In the genomic region with DNA sequence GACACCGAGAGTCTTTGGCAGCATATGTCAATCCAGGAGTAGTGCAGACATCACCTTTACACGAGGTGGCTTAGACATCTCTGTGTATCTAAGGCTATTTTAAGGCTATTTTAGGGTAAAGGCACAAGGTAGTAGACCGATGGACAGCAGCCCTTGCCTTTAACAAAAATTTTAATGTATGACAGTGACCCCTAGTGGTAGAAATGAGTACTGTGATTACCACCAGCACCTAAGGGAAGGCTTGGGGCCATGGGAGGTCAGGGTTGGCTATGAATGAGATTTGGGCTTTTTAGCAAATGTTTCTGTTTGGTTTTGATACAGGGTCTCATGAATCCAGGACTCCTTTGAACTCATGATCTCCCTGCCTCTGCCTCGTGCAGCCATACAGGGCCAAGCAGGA, we compare ENCODE assay signal across 8 mouse cellular contexts. TPM values are rescaled to one million over a fixed set of nuclear protein-coding genes. Genes with fewer than 3 reads are reported as not detected.
A peak's percentile ranks its signal among the peaks of the same experiment; 100 is the strongest.
DNase-seq lines count a peak whose midpoint lies in the region; ATAC-seq and TF ChIP-seq lines count a peak whose summit lies in the region.

No protein-coding gene starts in this region.

- no peaks in the 10 kb centered on the region for H3K27me3 ChIP-seq in forebrain, embryonic 13.5 days
- H3K27me3 ChIP-seq in intestine, postnatal 0 days (replicated peaks; ENCODE audit: control insufficient read depth, insufficient read depth, low read length), result no peaks in the 10 kb centered on the region

- DNase-seq in adrenal gland, adult 2 months, result peak; percentile 28
- no peak for DNase-seq in adrenal gland, postnatal 4 days (ENCODE audit: low spot score in 2 of 2)
- peak; percentile 85 for DNase-seq in 416B (ENCODE audit: low read depth)
- peak; percentile 73 for DNase-seq in c-Kit-negative CD71-positive TER-119-positive erythroid progenitor cells, embryonic 14.5 days (ENCODE audit: low read depth, low spot score)
- DNase-seq in lung, postnatal 10 days, result peak; percentile 79
- DNase-seq in skeletal muscle tissue, adult 2 months (ENCODE audit: low read depth, low spot score), result peak; percentile 53

- ATAC-seq in forebrain, embryonic 13.5 days, result peak; percentile 55
- ATAC-seq in intestine, postnatal 0 days, result no peak

- no peak overlapping the region for H3K4me3 ChIP-seq in forebrain, embryonic 13.5 days
- no peak overlapping the region for H3K4me3 ChIP-seq in intestine, postnatal 0 days (ENCODE audit: low read depth, low read length)

- H3K27ac ChIP-seq in forebrain, embryonic 13.5 days, result no peak overlapping the region
- H3K27ac ChIP-seq in intestine, postnatal 0 days (ENCODE audit: low read depth, low read length), result no peak overlapping the region

- H3K4me2 ChIP-seq in forebrain, embryonic 13.5 days, result no peak overlapping the region
- H3K4me2 ChIP-seq in intestine, postnatal 0 days (replicated peaks; ENCODE audit: low read depth), result no peak overlapping the region

- peaks cover 59% of the 10 kb centered on the region for H3K36me3 ChIP-seq in forebrain, embryonic 13.5 days (ENCODE audit: poor library complexity, severe bottlenecking)
- H3K36me3 ChIP-seq in intestine, postnatal 0 days (ENCODE audit: control insufficient read depth, insufficient read depth), result no peaks in the 10 kb centered on the region

- WGBS in forebrain, embryonic 13.5 days, result 24% methylated on average over 4 of the region's 4 CpGs
- WGBS in intestine, postnatal 0 days, result 19% methylated on average over 4 of the region's 4 CpGs

- H3K9ac ChIP-seq in forebrain, embryonic 13.5 days, result no peak overlapping the region
- H3K9ac ChIP-seq in intestine, postnatal 0 days (ENCODE audit: low read depth, low read length), result no peak overlapping the region

- no peaks in the 10 kb centered on the region for H3K9me3 ChIP-seq in forebrain, embryonic 13.5 days (replicated peaks)
- H3K9me3 ChIP-seq in intestine, postnatal 0 days (ENCODE audit: control insufficient read depth), result no peaks in the 10 kb centered on the region

- TF ChIP-seq CTCF in intestine, postnatal 0 days (IDR thresholded peaks at IDR 0.05; ENCODE audit: low read depth), result peak; percentile 83

- H3K4me1 ChIP-seq in forebrain, embryonic 13.5 days, result no peaks in the 10 kb centered on the region
- no peaks in the 10 kb centered on the region for H3K4me1 ChIP-seq in intestine, postnatal 0 days (replicated peaks; ENCODE audit: control insufficient read depth, insufficient read depth, low read length)

RNA-seq across cellular contexts. Expression of gene Pip4k2c, which starts 17.5 kb away (rescaled TPM):
- 10 to 100 TPM; 41.6 to 47.8 TPM for total RNA-seq in adrenal gland, adult 2 months (2021)
- polyA plus RNA-seq in adrenal gland, adult 2 months (2012; rRNA removed), result 21.7 and 22.5 TPM in 2 replicates
- 10 to 100 TPM; 37.5 to 39.8 TPM for total RNA-seq in adrenal gland, postnatal 4 days (2021)
- 18.8 and 19.5 TPM in 2 replicates for polyA plus RNA-seq in forebrain, embryonic 13.5 days (2015; fragmentation: Nextera tagmentation; extraction: Ambion mirVana)
- polyA plus RNA-seq in intestine, postnatal 0 days (2015; fragmentation: Nextera tagmentation; extraction: Ambion mirVana), result 43.0 and 47.0 TPM in 2 replicates

RNA-seq across cellular contexts. Expression of gene Dtx3, which starts 33.4 kb away (rescaled TPM):
- 10 to 100 TPM; 53.6 to 75.7 TPM for total RNA-seq in adrenal gland, adult 2 months (2021)
- polyA plus RNA-seq in adrenal gland, adult 2 months (2012; rRNA removed), result 203 and 219 TPM in 2 replicates
- 100 to 1,000 TPM; 111 to 126 TPM for total RNA-seq in adrenal gland, postnatal 4 days (2021)
- 150 and 155 TPM in 2 replicates for polyA plus RNA-seq in forebrain, embryonic 13.5 days (2015; fragmentation: Nextera tagmentation; extraction: Ambion mirVana)
- 22.2 and 24.6 TPM in 2 replicates for polyA plus RNA-seq in intestine, postnatal 0 days (2015; fragmentation: Nextera tagmentation; extraction: Ambion mirVana)

RNA-seq across cellular contexts. Expression of gene Kif5a, which starts 34.3 kb away (rescaled TPM):
- total RNA-seq in adrenal gland, adult 2 months (2021), result 1 to 10 TPM; 6.2 to 7.8 TPM
- polyA plus RNA-seq in adrenal gland, adult 2 months (2012; rRNA removed), result 28.9 and 30.1 TPM in 2 replicates
- total RNA-seq in adrenal gland, postnatal 4 days (2021), result 10 to 100 TPM; 23.5 to 28.4 TPM
- polyA plus RNA-seq in forebrain, embryonic 13.5 days (2015; fragmentation: Nextera tagmentation; extraction: Ambion mirVana), result 45.4 and 47.6 TPM in 2 replicates
- 2.7 and 3.7 TPM in 2 replicates for polyA plus RNA-seq in intestine, postnatal 0 days (2015; fragmentation: Nextera tagmentation; extraction: Ambion mirVana)

RNA-seq across cellular contexts. Expression of gene Dctn2, which starts 37.3 kb away (rescaled TPM):
- total RNA-seq in adrenal gland, adult 2 months (2021), result 100 to 1,000 TPM; 149 to 168 TPM
- 205 and 234 TPM in 2 replicates for polyA plus RNA-seq in adrenal gland, adult 2 months (2012; rRNA removed)
- total RNA-seq in adrenal gland, postnatal 4 days (2021), result 100 to 1,000 TPM; 191 to 198 TPM
- 262 and 282 TPM in 2 replicates for polyA plus RNA-seq in forebrain, embryonic 13.5 days (2015; fragmentation: Nextera tagmentation; extraction: Ambion mirVana)
- polyA plus RNA-seq in intestine, postnatal 0 days (2015; fragmentation: Nextera tagmentation; extraction: Ambion mirVana), result 143 and 147 TPM in 2 replicates

RNA-seq across cellular contexts. Expression of gene Arhgef25, which starts 39.0 kb away (rescaled TPM):
- 10 to 100 TPM; 16.0 to 25.8 TPM for total RNA-seq in adrenal gland, adult 2 months (2021)
- 41.3 and 44.9 TPM in 2 replicates for polyA plus RNA-seq in adrenal gland, adult 2 months (2012; rRNA removed)
- total RNA-seq in adrenal gland, postnatal 4 days (2021), result 10 to 100 TPM; 34.7 to 45.3 TPM
- 24.3 and 25.8 TPM in 2 replicates for polyA plus RNA-seq in forebrain, embryonic 13.5 days (2015; fragmentation: Nextera tagmentation; extraction: Ambion mirVana)
- polyA plus RNA-seq in intestine, postnatal 0 days (2015; fragmentation: Nextera tagmentation; extraction: Ambion mirVana), result 14.4 and 15.1 TPM in 2 replicates

Comparison
In these comparisons a context has a peak if more than half of its experiments do, and no peak if none do; other contexts are left out.
1. DNase-seq: peak in adrenal gland, adult 2 months (single experiment), 416B (single experiment), c-Kit-negative CD71-positive TER-119-positive erythroid progenitor cells, embryonic 14.5 days (single experiment), lung, postnatal 10 days (single experiment) and skeletal muscle tissue, adult 2 months (single experiment); none in adrenal gland, postnatal 4 days (0 of 2).